Mouse (Mus musculus) Muller cell, postnatal 12 days (primary cell): ENCODE measurements at regions not wholly inside any gene's neighbourhood (a gene's known extent, or its start where the extent isn't known, plus 50 kb on each side); places are given as distances from the start of the nearest gene placed in this dataset.
A peak's percentile ranks its signal among the peaks of the same experiment; 100 is the strongest.
"Not testable (repeated sequence)": the region's sequence is repeated elsewhere in the genome, so short reads cannot be mapped to it uniquely, and the experiment has no call there.

Experiments used
- DNase-seq: peaks from one replicate; pipeline ENCODE4 v3.0.0-alpha.2; 2015; ENCODE audit errors: inconsistent ontology term

- DNase-seq = no peak
Observed at GRCm38 (mm10) chr14:37571971-37572370, 436.9 kb upstream of the Ghitm start.

DNA sequence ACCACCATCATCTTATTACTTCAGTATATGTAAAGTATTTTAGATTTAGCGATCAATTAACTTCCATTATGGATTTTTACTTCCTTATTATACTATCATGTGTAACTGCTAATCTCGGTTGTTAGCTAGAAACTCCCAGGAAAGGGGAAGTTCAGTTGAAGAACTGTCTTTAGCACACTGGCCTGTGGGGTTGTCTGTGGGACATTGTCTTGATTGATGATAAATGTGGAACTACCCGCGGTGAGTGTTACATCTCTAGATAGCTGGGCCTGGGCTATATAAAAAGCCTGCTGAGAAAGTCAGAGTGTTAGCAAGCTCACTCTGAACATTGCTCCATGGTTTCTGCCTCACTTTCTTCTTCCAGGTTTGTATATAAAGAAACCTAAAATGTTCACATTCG lies 423.2 kb upstream of the Ghitm start:
- DNase-seq = no peak

GRCm38 (mm10) chr14:37523616-37524015 lies 388.5 kb upstream of the Ghitm start:
- no peak for DNase-seq

GRCm38 (mm10) chr14:37520631-37521030 lies 385.6 kb upstream of the Ghitm start:
- DNase-seq = not testable (repeated sequence)

GRCm38 (mm10) chr14:37505314-37505713 lies 370.2 kb upstream of the Ghitm start:
- DNase-seq = no peak

DNA sequence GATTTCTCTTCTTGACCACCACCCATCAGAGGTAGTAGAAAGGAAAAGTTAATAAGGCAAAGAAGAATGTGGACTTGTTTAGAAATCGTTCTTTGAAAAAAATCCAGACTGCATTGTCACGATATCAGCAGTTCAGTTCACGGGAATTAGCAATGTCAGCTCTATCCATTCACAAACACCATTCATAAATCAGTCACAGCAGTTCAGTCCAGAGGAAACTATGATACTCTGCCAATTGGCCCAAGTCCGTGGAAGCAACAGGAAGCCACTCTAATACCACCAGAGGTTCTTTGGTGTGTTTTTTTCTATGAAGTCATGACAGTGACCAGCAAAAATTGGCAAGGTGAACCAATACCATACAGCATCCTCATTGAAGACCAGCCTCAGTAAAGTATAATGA lies 355.6 kb upstream of the Ghitm start:
- DNase-seq = peak; percentile 14

- DNase-seq = no peak
Observed at GRCm38 (mm10) chr14:37485292-37485691, 350.2 kb upstream of the Ghitm start.

GRCm38 (mm10) chr14:37477599-37477998 lies 342.5 kb upstream of the Ghitm start:
- DNase-seq = no peak

DNA sequence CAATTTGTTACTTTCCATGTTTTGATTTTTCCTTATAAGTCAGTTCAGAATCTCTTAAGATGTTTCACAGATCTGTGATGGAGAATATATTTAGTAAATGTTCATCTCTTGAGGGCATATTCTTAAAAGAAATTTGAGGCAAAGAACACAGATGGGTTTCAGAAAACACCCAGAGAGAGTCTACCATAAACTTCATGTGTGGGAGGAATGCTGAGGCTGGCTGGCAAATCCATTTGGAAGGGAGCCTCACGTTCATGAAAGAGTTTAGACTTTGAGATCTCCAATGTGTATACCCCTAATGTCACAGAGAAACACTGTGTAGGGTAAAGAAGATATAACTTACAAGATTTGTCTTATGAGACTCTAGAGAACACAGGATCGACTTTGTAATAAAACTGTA lies 333.6 kb upstream of the Ghitm start:
- DNase-seq = no peak

- DNase-seq = no peak
Observed at GRCm38 (mm10) chr14:37440874-37441273, 305.8 kb upstream of the Ghitm start.

- DNase-seq = no peak
Observed at GRCm38 (mm10) chr14:37430656-37431055, 295.6 kb upstream of the Ghitm start.

DNA sequence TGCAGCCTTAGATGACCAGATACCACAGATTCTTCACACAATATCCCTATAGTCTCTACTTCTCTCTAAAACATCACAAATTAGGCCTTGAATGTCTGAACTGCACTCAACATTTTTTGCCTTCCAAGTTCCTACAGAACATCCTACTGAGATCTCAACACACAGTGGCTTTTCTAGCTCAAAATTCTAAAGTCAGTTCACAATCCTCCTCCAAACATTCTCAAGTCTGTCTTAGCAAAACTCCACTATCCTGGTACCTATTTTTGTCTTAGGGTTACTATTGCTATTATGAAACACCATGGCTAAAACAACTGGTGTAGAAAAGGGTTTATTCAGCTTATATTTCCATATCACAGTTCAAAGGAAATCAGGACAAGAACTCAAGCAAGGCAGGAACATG lies 290.4 kb upstream of the Ghitm start:
- DNase-seq = no peak

GRCm38 (mm10) chr14:37421566-37421965 lies 286.5 kb upstream of the Ghitm start:
- DNase-seq = no peak

DNA sequence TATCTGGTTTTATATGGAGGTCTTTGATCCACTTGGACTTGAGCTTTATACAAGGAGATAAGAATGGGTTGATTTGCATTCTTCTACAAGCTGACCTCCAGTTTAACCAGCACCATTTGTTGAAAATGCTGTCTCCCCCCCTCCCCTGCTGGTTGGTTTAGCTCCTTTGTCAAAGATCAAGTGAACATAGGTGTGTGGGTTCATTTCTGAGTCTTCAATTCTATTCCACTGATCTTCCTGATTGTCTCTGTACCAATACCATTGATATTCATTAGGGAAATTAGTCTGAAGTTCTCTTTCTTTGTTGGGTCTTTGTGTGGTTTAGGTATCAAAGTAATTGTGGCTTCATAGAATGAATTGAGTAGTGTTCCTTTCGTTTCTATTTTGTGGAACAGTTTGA lies 277.5 kb upstream of the Ghitm start:
- not testable (repeated sequence) for DNase-seq

DNA sequence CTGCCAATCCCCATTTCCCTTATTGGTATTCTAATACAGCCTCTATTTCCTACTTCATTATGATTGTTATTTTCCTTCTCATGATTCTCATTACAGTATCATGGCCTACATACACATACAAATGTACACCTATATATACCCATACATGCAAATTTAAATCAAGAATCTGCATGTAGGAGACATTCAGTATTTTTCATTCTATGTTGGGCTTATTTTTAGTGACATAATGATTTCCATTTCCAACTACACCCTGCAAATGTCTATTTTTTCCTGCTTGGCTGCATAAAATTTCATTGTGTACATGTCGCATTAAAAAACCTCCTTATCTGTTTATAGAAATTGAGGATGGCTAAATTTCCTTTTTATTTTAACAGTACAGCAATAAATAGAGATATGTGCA lies 236.9 kb upstream of the Ghitm start:
- no peak for DNase-seq

DNA sequence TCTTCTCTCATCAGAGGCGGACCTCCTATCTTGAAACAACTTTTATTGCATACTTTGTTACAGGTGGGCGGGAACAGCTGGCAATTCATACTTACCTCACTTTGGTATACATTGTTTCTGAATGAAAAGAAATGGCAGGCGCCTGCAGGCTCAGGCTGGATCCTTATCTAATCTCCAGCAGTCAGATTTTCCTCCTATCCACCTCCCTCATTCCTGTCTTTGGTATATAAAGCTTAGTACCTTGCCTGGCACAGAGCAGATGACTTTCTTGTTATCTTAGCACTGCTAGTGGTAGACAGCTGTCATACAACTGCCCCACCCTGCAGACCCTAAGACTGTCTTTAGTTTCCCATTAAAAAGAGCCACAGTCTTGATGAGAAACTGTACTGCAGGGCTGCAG lies 226.8 kb upstream of the Ghitm start:
- no peak for DNase-seq

GRCm38 (mm10) chr14:37355968-37356704 lies 221.1 kb upstream of the Ghitm start:
- DNase-seq = peak; percentile 94

GRCm38 (mm10) chr14:37323392-37323791 lies 188.3 kb upstream of the Ghitm start:
- no peak for DNase-seq

GRCm38 (mm10) chr14:37315239-37315895 lies 180.3 kb upstream of the Ghitm start:
- DNase-seq = no peak

DNA sequence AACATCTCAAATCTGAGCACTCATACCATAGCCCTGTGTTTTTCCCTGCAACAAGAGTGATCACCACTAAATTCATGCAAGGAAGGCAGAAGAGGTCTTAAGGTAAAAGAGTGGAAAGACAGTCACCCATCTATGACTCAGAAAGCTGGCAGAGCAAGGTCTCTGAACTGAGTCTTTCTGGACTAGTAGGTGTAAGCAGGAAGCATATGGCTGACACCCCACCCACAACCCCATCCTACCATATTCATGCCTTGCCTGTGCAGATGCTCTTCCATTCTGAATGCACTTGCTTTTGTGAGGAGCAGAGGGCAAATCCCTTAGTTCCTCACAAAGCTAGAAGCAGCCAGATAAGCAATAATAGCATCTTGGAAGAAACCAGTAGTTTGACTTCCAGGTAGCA lies 178.8 kb upstream of the Ghitm start:
- no peak for DNase-seq

- no peak for DNase-seq
Observed at GRCm38 (mm10) chr14:37312887-37313286, 177.8 kb upstream of the Ghitm start.

- no peak for DNase-seq
Observed at GRCm38 (mm10) chr14:37306622-37307274, 171.7 kb upstream of the Ghitm start.

- no peak for DNase-seq
Observed at GRCm38 (mm10) chr14:37298631-37299030, 163.6 kb upstream of the Ghitm start.
